Mouse (Mus musculus) T-helper 17 cell (primary cell): ENCODE results near the gene Stx6.

Experiments used
- in situ Hi-C, 2 experiments: fragments of 300-600 bp; cut with MboI, MseI; formaldehyde crosslinking; loops; 1 replicate in 1 of 2; 2 replicates in 1 of 2; pipeline ENCODE4 v1.15.1; 2025; ENCODE audit warnings: high pct_unique_total_duplicates in 2 of 2

The Stx6 gene

DNA sequence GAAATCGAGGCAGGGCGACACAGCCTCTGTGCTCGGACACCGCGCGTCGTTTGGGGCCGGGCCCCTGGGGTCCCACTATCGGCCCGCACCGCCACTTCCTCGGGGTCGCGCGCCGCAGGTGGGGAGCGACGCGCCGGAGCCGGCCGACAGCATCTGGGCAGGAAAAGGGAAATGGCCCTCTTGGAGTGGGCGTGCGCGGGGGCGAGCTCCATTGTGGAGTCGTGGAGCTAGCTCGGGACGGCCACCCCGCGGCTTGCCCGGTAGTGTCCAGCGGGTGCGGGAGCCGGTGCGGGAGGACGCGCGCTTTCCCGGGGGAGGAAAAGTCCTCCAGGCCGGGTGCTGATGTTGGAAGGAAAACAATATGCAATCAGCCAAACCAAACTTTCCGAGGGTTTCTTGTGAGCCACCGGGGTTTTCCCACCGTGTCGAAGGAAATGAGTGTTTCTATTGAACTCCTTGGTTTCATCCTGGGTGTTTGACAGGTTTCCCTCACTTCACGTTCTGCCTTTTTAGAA is 512 bp downstream of the Stx6 start:
- in situ Hi-C loops, result loop anchor here (5.0 to 25.0 kb wide), 3 partner anchors 57 to 1753 kb away; no protein-coding TSS in a partner anchor

DNA sequence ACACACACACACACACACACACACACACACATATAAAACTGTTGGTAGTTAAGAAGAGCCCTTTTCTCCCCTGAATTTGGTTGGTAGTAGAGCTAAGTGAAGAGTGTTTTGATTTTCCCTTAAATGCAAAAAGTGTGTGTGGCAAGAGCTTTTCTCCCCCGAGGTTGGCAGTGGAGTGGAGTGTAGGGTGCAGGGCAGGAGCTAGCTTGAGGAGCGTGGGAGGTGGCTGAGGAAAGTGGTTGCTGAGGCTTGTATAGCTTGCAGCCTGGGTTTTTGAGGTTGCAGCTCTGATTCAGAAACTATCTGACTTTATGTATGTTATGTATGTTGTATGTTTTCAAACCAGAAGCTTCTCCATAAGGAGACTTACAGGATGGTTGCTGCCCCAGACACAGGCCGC is 8.9 kb downstream of the Stx6 start:
- in situ Hi-C loops, result loop anchor here in 1 of 2 experiments (25.0 kb wide), 1 partner anchor 1745 kb away; no protein-coding TSS in a partner anchor

DNA sequence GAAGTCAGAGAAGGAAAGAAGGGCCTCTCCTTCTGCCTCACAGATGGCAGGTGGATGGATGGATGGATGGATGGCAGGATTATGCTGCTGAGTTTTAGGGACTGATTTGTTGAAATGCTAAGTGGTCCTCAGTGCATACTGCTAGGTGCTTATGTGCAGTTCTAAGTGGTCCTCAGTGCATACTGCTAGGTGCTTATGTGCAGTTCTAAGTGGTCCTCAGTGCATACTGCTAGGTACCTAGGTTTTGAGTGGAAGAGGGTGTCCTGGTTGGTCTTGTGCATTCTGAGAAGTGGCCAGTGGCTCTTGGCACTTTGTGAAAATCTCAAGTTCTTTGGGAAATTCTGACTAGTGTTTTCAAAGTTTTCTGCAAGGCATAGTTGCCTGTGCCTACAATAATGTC is 11.4 kb downstream of the Stx6 start:
- in situ Hi-C loops, result loop anchor here in 1 of 2 experiments (25.0 kb wide), 1 partner anchor 1742 kb away; no protein-coding TSS in a partner anchor

GRCm38 (mm10) chr1:155172895-155173643 is 14.6 kb downstream of the Stx6 start:
- in situ Hi-C loops, result loop anchor here in 1 of 2 experiments (25.0 kb wide), 1 partner anchor 1739 kb away; no protein-coding TSS in a partner anchor

- in situ Hi-C loops, result loop anchor here in 1 of 2 experiments (25.0 kb wide), 1 partner anchor 1739 kb away; no protein-coding TSS in a partner anchor
Observed at GRCm38 (mm10) chr1:155173644-155174016, 15.1 kb downstream of the Stx6 start.

GRCm38 (mm10) chr1:155174424-155174823 is 15.9 kb downstream of the Stx6 start:
- in situ Hi-C loops, result loop anchor here in 1 of 2 experiments (25.0 kb wide), 1 partner anchor 1738 kb away; no protein-coding TSS in a partner anchor

DNA sequence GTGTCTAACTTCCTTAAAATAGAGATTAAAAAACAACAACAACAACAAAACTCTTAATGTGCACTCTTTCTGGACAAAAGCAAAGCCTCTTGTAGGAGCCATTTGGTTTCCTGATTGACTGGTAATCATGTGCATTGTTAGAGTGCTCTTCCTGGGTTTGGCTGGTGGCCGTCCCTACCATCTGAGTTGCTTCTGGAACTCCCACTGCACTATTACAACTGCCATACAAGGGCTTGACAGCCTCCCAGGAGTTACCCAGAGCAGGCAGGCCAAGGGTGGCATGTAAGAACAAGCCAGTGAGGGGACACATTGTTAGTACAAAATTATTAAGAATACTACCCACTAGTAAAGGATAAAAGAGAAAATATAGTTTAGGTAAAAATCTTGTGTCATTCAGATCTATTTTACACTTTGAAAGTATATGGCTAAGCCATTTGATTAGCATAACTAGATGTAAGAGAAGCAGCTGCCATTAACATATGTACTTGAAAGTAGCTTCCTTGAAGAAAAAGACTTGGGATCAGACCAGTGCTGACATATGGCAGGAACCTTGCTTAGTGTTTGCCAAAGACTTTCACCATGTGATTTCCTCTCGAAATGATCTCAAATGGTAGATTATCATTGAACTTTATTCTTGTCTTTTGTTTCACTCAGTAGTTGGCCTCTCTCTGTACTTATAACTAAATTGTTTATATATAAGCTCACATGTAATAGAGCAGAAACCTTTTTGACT is 19.8 kb downstream of the Stx6 start:
- in situ Hi-C loops, result no loop called here

DNA sequence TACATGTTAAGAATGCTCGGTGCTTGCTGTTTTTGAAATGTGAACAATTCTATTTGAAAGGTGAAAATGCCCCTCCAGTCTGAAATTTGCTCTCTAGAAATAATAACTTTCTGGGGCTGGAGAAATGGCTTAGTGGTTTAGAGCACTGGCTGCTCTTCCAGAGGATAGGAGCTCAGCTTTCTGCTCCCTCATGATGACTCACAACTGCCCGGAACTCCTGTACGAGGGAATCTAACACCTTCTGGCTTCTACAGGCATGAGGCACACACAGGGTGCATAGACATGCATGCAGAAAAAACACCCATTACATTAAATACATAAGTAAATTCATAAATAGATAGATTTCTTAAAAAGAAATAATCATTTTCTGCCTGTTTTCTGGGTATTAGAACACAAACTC is 25.7 kb downstream of the Stx6 start:
- in situ Hi-C loops, result no loop called here

DNA sequence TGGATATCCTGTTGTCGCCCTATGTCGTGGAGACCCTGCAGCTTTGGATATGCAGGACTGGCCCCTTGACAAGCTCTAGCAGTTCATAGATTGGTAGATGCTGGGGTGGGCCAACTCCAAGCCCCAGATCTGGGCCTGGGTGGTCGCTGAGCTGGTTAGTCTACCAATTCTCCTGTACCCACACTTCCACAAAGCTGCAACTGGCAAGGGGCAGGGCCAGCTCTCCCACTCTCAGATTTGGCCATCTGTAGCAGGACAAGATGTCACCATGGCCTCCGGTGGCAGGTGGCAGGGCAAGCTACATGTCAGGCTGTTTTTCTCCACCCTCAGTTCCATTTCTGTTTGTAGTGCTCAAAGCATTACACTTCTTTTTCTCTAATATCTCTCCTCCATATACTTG is 30.1 kb downstream of the Stx6 start:
- in situ Hi-C loops, result no loop called here

GRCm38 (mm10) chr1:155191219-155191618 is 32.7 kb downstream of the Stx6 start:
- in situ Hi-C loops, result no loop called here

DNA sequence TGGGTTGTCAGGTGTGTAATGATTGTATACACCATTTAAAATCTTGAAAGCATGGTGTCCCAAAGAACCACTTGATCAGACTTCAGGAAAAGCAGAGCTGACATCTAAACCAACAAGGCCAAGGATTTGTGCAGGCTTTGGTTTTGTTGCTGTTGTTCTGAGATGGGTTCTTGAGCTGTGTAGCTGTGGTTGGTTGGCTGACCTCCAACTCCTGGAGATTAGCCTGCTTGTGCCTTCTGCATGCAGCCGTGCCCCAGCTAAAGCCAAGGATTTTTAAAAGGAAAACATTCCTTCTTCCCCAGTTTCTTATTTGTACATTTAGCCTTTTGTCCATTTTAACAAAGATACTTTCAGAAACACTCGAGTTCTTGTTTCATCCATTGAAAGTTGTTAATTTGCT is 33.2 kb downstream of the Stx6 start:
- in situ Hi-C loops, result no loop called here

DNA sequence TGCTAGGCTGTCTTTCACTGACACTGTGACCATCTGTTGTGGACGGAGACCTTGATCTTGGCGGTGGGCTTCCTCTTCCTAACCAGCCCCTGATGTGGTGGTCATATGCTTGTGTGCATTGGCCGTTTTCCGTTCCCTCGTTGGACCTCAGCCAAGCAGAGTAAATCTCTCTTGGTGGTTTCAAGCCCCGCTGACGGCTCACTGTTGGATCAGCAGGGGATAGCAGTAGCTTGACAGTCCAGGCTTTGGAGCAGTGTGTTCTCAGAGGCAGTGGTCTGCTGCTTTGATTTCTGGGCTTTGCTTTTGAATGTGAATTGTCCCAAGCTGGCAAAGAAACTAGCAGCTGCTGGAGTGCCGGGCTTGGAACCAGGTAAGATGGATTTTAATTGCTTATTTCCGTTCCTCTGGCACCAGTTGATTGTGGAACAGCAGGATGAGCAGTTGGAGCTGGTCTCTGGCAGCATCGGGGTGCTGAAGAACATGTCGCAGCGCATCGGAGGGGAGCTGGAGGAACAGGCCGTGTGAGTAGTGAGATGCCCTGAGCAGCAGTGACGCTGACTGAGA is 34.4 kb downstream of the Stx6 start:
- in situ Hi-C loops, result no loop called here

GRCm38 (mm10) chr1:155196691-155197090 is 38.2 kb downstream of the Stx6 start:
- in situ Hi-C loops, result no loop called here

DNA sequence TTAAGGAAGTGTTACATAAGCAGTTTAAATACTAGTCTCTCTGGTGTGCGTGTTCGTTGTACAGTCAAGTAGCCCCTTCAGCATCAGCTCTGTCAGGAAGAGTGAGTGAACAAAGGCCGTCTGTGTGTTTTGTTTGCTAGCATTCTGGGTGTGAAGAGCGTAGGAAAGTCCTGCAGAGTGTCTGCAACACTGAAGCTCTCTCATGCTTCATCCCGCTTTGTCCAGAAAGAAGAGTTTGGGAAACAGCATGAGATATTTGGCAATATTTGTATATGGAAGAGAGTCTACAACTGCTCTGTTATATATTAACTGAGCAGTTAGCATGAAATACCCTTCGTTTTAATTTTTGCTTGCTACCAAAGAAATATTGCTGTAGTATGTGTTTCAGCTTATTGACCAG is 41.0 kb downstream of the Stx6 start:
- in situ Hi-C loops, result no loop called here

DNA sequence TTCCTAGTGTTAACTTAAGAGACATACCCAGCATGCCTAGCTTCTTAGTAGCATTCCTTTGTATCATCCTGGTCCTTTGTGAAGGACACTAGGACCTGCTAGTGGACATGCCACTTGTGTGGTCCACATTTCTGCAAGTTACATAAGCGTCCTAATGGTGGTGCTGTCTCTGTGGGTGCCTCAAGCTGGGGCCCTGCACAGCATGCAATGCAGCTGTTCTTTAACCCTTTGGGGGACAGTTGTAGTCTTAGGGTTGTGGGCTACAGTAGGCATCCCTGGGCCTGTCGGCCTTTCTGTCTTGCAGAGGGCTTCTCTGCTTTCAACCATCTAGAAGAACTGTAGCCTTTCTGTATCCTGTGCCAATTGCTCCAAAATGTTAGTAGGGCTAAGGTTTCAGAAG is 42.5 kb downstream of the Stx6 start:
- in situ Hi-C loops, result no loop called here

DNA sequence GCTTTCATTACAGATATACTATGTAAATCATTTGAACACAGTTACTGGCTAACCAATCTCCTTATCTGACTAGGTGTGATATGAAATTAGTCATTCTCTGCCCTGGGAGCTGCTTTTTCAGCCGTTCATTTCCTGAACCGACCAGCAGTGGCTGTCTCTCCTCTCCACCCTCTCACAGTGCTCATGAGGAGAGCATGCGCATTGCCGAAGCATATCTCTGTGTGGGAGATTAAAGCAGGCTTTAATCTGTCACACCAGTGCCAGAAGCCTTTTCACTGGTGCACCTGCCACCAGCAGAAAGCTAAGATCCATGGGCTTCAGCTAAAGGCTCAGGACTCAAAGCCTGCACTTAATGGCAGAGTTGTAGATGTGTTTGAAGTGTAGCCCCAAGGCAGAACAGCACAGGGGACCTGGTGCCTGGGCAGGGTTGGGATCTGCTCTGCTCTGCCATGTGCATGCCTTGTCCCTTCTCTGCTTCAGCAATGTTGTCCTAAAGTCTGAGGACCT is 42.9 kb downstream of the Stx6 start:
- in situ Hi-C loops, result no loop called here

DNA sequence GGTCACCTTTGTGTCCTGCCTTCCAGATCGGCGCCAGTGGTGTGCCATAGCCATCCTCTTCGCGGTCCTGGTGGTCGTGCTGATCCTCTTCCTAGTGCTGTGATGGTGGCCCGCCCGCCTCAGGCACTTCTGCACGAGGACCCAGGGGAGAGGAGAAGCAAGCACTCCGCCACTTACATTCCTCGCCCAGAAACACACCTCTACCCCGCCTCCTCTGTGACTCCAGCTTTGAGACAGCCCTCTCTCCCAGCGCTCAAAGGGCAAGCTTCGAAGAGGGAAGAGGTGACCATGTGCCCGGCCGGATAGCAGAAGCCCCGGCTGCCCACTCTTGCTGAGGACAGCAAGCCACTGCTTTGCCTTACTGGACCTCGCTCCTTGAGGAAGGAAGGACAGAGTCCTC is 43.4 kb downstream of the Stx6 start:
- in situ Hi-C loops, result no loop called here

DNA sequence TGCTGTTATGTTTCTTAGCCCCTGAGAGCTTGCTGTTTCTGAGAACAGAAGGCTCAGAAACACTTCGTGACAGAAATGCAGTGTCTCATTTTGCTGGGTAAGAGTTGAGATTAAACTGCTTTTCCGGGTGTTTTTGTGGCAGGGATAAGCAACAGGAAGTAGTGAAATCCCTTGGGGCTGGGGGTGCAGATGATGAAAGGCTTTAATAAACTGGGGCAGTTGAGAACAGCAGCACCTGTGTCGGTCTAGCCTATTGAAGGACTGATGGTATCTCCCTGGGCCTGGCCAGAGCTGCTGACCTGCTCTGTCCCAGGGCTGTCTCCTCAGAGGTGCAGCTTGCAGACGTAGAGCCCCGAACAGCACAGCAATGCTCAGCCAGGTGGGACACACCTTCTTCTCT is 44.0 kb downstream of the Stx6 start:
- in situ Hi-C loops, result no loop called here

GRCm38 (mm10) chr1:155203101-155203500 is 44.6 kb downstream of the Stx6 start:
- in situ Hi-C loops, result no loop called here

GRCm38 (mm10) chr1:155203954-155204353 is 45.4 kb downstream of the Stx6 start:
- in situ Hi-C loops, result no loop called here

- in situ Hi-C loops, result no loop called here
Observed at GRCm38 (mm10) chr1:155204560-155205162, 46.1 kb downstream of the Stx6 start.
